Mouse (Mus musculus): ENCODE results near the gene Tbrg4.

- TF ChIP-seq POLR2A (IDR thresholded peaks at IDR 0.05; ENCODE audit: low read depth, low read length) (no peak), CTCF (IDR thresholded peaks at IDR 0.05; ENCODE audit: borderline replicate concordance, insufficient read depth, low read length) (no peak)
Observed at GRCm38 (mm10) chr11:6674701-6675100, 48.8 kb upstream of the Tbrg4 start.
